Mouse (Mus musculus): ENCODE results near the gene Gm9945. TPM values are rescaled to one million over a fixed set of nuclear protein-coding genes. Genes with fewer than 3 reads are reported as not detected.

The Gm9945 gene
- polyA plus RNA-seq, 1 experiment from 2014 or later, result not detected

Other genes with a start within 250 kb of the Gm9945 start
- gene Hspa4, start 179.7 kb upstream of the Gm9945 start, polyA plus RNA-seq (2015; fragmentation: Nextera tagmentation; extraction: Ambion mirVana), result 37.9 and 38.1 TPM in 2 replicates
- gene Zcchc10, start 155.5 kb upstream of the Gm9945 start, polyA plus RNA-seq (2015; fragmentation: Nextera tagmentation; extraction: Ambion mirVana), result 13.7 and 16.1 TPM in 2 replicates
- gene Aff4, start 129.3 kb upstream of the Gm9945 start, polyA plus RNA-seq (2015; fragmentation: Nextera tagmentation; extraction: Ambion mirVana), result 42.4 and 53.5 TPM in 2 replicates
- not detected in 2 replicates for gene Leap2, start 57.0 kb upstream of the Gm9945 start, polyA plus RNA-seq (2015; fragmentation: Nextera tagmentation; extraction: Ambion mirVana)
- gene Uqcrq, start 49.3 kb upstream of the Gm9945 start, polyA plus RNA-seq (2015; fragmentation: Nextera tagmentation; extraction: Ambion mirVana), result 610 and 673 TPM in 2 replicates
- gene Gdf9, start 49.1 kb upstream of the Gm9945 start, polyA plus RNA-seq (2015; fragmentation: Nextera tagmentation; extraction: Ambion mirVana), result 1.8 and 3.1 TPM in 2 replicates
- gene Gm10447, start 23.1 kb upstream of the Gm9945 start, polyA plus RNA-seq (2015; fragmentation: Nextera tagmentation; extraction: Ambion mirVana), result 0.10 TPM in 1 of 2 replicates, not detected in the other
- gene Shroom1, start 23.0 kb upstream of the Gm9945 start, polyA plus RNA-seq (2015; fragmentation: Nextera tagmentation; extraction: Ambion mirVana), result 3.0 and 4.5 TPM in 2 replicates
- gene Gm9837, start 9.7 kb upstream of the Gm9945 start, polyA plus RNA-seq (2015; fragmentation: Nextera tagmentation; extraction: Ambion mirVana), result not detected in 2 replicates
- 1.1 and 1.6 TPM in 2 replicates for gene Sowaha, start 108 bp downstream of the Gm9945 start, polyA plus RNA-seq (2015; fragmentation: Nextera tagmentation; extraction: Ambion mirVana)
- 20.0 and 20.7 TPM in 2 replicates for gene Sept8, start 39.1 kb downstream of the Gm9945 start, polyA plus RNA-seq (2015; fragmentation: Nextera tagmentation; extraction: Ambion mirVana)
- 363 and 379 TPM in 2 replicates for gene Kif3a, start 87.2 kb downstream of the Gm9945 start, polyA plus RNA-seq (2015; fragmentation: Nextera tagmentation; extraction: Ambion mirVana)
- gene Il4, start 138.5 kb downstream of the Gm9945 start, polyA plus RNA-seq (2015; fragmentation: Nextera tagmentation; extraction: Ambion mirVana), result 5.2 and 5.5 TPM in 2 replicates
- not detected in 2 replicates for gene Il13, start 154.5 kb downstream of the Gm9945 start, polyA plus RNA-seq (2015; fragmentation: Nextera tagmentation; extraction: Ambion mirVana)
- 11.0 and 11.7 TPM in 2 replicates for gene Rad50, start 227.2 kb downstream of the Gm9945 start, polyA plus RNA-seq (2015; fragmentation: Nextera tagmentation; extraction: Ambion mirVana)
- gene Il5, start 240.6 kb downstream of the Gm9945 start, polyA plus RNA-seq (2015; fragmentation: Nextera tagmentation; extraction: Ambion mirVana), result not detected in 2 replicates